Mouse (Mus musculus) forebrain, embryonic 12.5 days (tissue): ENCODE results near the gene Dcdc2c. TPM values are rescaled to one million over a fixed set of nuclear protein-coding genes. Genes with fewer than 3 reads are reported as not detected.

Experiments
- ATAC-seq: fragments of 200-750 bp; cut with Nextera tagmentation; 2 replicates; pipeline ENCODE4 v1.8.0; 2017; ENCODE audit warnings: moderate TSS enrichment; ENCODE audit not compliant: low FRiP score
- H3K27ac ChIP-seq: fragments of 300-500 bp; sonication (generic); 2 replicates; pipeline ENCODE4 v1.5.1; 2016; ENCODE audit warnings: mild to moderate bottlenecking
- H3K27me3 ChIP-seq: fragments of 300-500 bp; sonication (generic); 2 replicates; pipeline ENCODE4 v1.6.1; 2016; ENCODE audit warnings: mild to moderate bottlenecking
- H3K36me3 ChIP-seq: fragments of 300-500 bp; sonication (generic); replicated peaks from 2 replicates; pipeline ENCODE4 v1.6.1; 2016; ENCODE audit warnings: mild to moderate bottlenecking
- H3K4me1 ChIP-seq: fragments of 300-500 bp; sonication (generic); 2 replicates; pipeline ENCODE4 v1.6.1; 2016
- H3K4me2 ChIP-seq: fragments of 300-500 bp; sonication (generic); 2 replicates; pipeline ENCODE4 v1.6.1; 2016; ENCODE audit warnings: mild to moderate bottlenecking, moderate library complexity
- H3K4me3 ChIP-seq: fragments of 300-500 bp; sonication (generic); replicated peaks from 2 replicates; pipeline ENCODE4 v1.5.1; 2016; ENCODE audit warnings: mild to moderate bottlenecking
- H3K9ac ChIP-seq: fragments of 300-500 bp; sonication (generic); 2 replicates; pipeline ENCODE4 v1.6.1; 2016; ENCODE audit warnings: mild to moderate bottlenecking
- H3K9me3 ChIP-seq: fragments of 300-500 bp; sonication (generic); 2 replicates; pipeline ENCODE4 v1.6.1; 2016
- WGBS: fragments of 180-500 bp; shearing (Covaris S2); methylation state at CpG from one replicate; pipeline ENCODE4 v1.1.7; 2016; 5-methylcytosine and 5-hydroxymethylcytosine counted together
- polyA plus RNA-seq: library from polyadenylated mRNA; unstranded; fragments of >200 nt; fragmentation: Nextera tagmentation; extraction: Ambion mirVana; gene quantifications from 2 replicates; pipeline ENCODE4 v1.2.1, GENCODE M21; 2016

Gene Dcdc2c
- 0.13 TPM in 1 of 2 replicates, not detected in the other for polyA plus RNA-seq

GRCm38 (mm10) chr12:28552299-28552698 lies at the start of gene Dcdc2c:
TSS of gene Dcdc2c (minus strand) at chr12:28552399.
- ATAC-seq, result no peak
- H3K27ac ChIP-seq, result no peak within 1 kb of the TSS

GRCm38 (mm10) chr12:28598526-28598991 lies 46.4 kb upstream of the Dcdc2c start:
- Histone ChIP-seq H3K27me3 (no peaks in the 10 kb centered on the region; the same call in 1 of the 2 replicates), H3K27ac (no peak overlapping the region), H3K9me3 (no peaks in the 10 kb centered on the region), H3K36me3 (no peaks in the 10 kb centered on the region), H3K9ac (no peak overlapping the region), H3K4me3 (no peak overlapping the region), H3K4me2 (no peak overlapping the region), H3K4me1 (peaks cover 8% of the 10 kb centered on the region)
- WGBS, result 71% methylated on average over 2 of the region's 2 CpGs
- no peak for ATAC-seq

More at GRCm38 (mm10) chr12:28552299-28552698, at the start of gene Dcdc2c:
- Histone ChIP-seq H3K4me2 (no peak within 1 kb of the TSS), H3K9me3 (no peaks in the 10 kb centered on the region), H3K27me3 (0 out of 2 replicates have a peak, but pooled peaks cover 4% of the 10 kb centered on the region), H3K4me3 (no peak within 1 kb of the TSS), H3K9ac (no peak within 1 kb of the TSS), H3K4me1 (no peaks in the 10 kb centered on the region), H3K36me3 (no peaks in the 10 kb centered on the region)
- 84% methylated on average over 15 of the region's 15 CpGs for WGBS

GRCm38 (mm10) chr12:28598110-28598509 lies 45.9 kb upstream of the Dcdc2c start:
- Histone ChIP-seq H3K36me3 (no peaks in the 10 kb centered on the region), H3K27me3 (no peaks in the 10 kb centered on the region; the same call in 1 of the 2 replicates), H3K4me3 (no peak overlapping the region), H3K4me2 (no peak overlapping the region), H3K4me1 (peaks cover 8% of the 10 kb centered on the region), H3K9ac (no peak overlapping the region), H3K27ac (no peak overlapping the region), H3K9me3 (no peaks in the 10 kb centered on the region)
- WGBS, result 72% methylated on average over 3 of the region's 3 CpGs
- no peak for ATAC-seq

- no peaks in the 10 kb centered on the region for H3K9me3 ChIP-seq
- no peaks in the 10 kb centered on the region; the same call in 1 of the 2 replicates for H3K27me3 ChIP-seq
- H3K9ac ChIP-seq, result no peak overlapping the region
- peaks cover 8% of the 10 kb centered on the region for H3K4me1 ChIP-seq
- no peak overlapping the region for H3K27ac ChIP-seq
- H3K4me3 ChIP-seq, result no peak overlapping the region
- 91% methylated on average over 9 of the region's 9 CpGs for WGBS
- H3K4me2 ChIP-seq, result no peak overlapping the region
- H3K36me3 ChIP-seq, result no peaks in the 10 kb centered on the region
- no peak for ATAC-seq
Measured at GRCm38 (mm10) chr12:28597699-28598098, 45.5 kb upstream of the Dcdc2c start.

- H3K9me3 ChIP-seq, result no peaks in the 10 kb centered on the region
- no peaks in the 10 kb centered on the region; the same call in 1 of the 2 replicates for H3K27me3 ChIP-seq
- H3K9ac ChIP-seq, result no peak overlapping the region
- H3K36me3 ChIP-seq, result no peaks in the 10 kb centered on the region
- ATAC-seq, result no peak
- H3K27ac ChIP-seq, result no peak overlapping the region
- no peak overlapping the region for H3K4me2 ChIP-seq
- H3K4me1 ChIP-seq, result peaks cover 5% of the 10 kb centered on the region; the same call in 1 of the 2 replicates
- H3K4me3 ChIP-seq, result no peak overlapping the region
Measured at GRCm38 (mm10) chr12:28596851-28597250, 44.7 kb upstream of the Dcdc2c start.

- Histone ChIP-seq H3K27me3 (peaks cover 30% of the 10 kb centered on the region), H3K9ac (no peak overlapping the region), H3K4me1 (peaks cover 19% of the 10 kb centered on the region), H3K36me3 (no peaks in the 10 kb centered on the region), H3K4me3 (no peak overlapping the region), H3K4me2 (no peak overlapping the region), H3K9me3 (no peaks in the 10 kb centered on the region), H3K27ac (no peak overlapping the region)
- no peak for ATAC-seq
- WGBS, result 59% methylated on average over 13 of the region's 13 CpGs
Measured at GRCm38 (mm10) chr12:28590428-28590827, 38.2 kb upstream of the Dcdc2c start.

- ATAC-seq, result peak; percentile 88
- peaks cover 19% of the 10 kb centered on the region for H3K4me1 ChIP-seq
- peak overlapping the region; percentile 45 for H3K4me3 ChIP-seq
- WGBS, result 9% methylated on average over 23 of the region's 24 CpGs
- H3K36me3 ChIP-seq, result no peaks in the 10 kb centered on the region
- H3K27ac ChIP-seq, result peak overlapping the region; percentile 42; the same call in 1 of the 2 replicates
- peak overlapping the region; percentile 58 for H3K9ac ChIP-seq
- peak overlapping the region; percentile 75 for H3K4me2 ChIP-seq
- no peaks in the 10 kb centered on the region for H3K9me3 ChIP-seq
- peaks cover 30% of the 10 kb centered on the region for H3K27me3 ChIP-seq
Measured at GRCm38 (mm10) chr12:28589090-28589868, 37.1 kb upstream of the Dcdc2c start.

- ATAC-seq, result no peak
- WGBS, result 79% methylated on average over 6 of the region's 6 CpGs
- H3K9ac ChIP-seq, result no peak overlapping the region
- peaks cover 30% of the 10 kb centered on the region for H3K27me3 ChIP-seq
- peaks cover 19% of the 10 kb centered on the region for H3K4me1 ChIP-seq
- no peaks in the 10 kb centered on the region for H3K36me3 ChIP-seq
- no peak overlapping the region for H3K4me3 ChIP-seq
- H3K9me3 ChIP-seq, result no peaks in the 10 kb centered on the region
- no peak overlapping the region for H3K4me2 ChIP-seq
- H3K27ac ChIP-seq, result no peak overlapping the region
Measured at GRCm38 (mm10) chr12:28587949-28588348, 35.8 kb upstream of the Dcdc2c start.

GRCm38 (mm10) chr12:28584036-28584435 lies 31.8 kb upstream of the Dcdc2c start:
- H3K27ac ChIP-seq, result no peak overlapping the region
- H3K27me3 ChIP-seq, result peaks cover 10% of the 10 kb centered on the region; the same call in 1 of the 2 replicates
- H3K9ac ChIP-seq, result no peak overlapping the region
- no peaks in the 10 kb centered on the region for H3K9me3 ChIP-seq
- H3K4me1 ChIP-seq, result peaks cover 7% of the 10 kb centered on the region; the same call in 1 of the 2 replicates
- no peaks in the 10 kb centered on the region for H3K36me3 ChIP-seq
- ATAC-seq, result no peak
- H3K4me2 ChIP-seq, result no peak overlapping the region
- H3K4me3 ChIP-seq, result no peak overlapping the region
- 65% methylated on average over 3 of the region's 3 CpGs for WGBS

- 87% methylated on average over 8 of the region's 8 CpGs for WGBS
- Histone ChIP-seq H3K27me3 (no peaks in the 10 kb centered on the region), H3K9ac (no peak within 1 kb of the TSS), H3K4me3 (no peak within 1 kb of the TSS), H3K36me3 (no peaks in the 10 kb centered on the region), H3K4me2 (no peak within 1 kb of the TSS), H3K27ac (no peak within 1 kb of the TSS), H3K4me1 (no peaks in the 10 kb centered on the region), H3K9me3 (no peaks in the 10 kb centered on the region)
- no peak for ATAC-seq
Measured at GRCm38 (mm10) chr12:28582423-28582822, 30.2 kb upstream of the Dcdc2c start, which contains the start of gene Allc. TSS of gene Allc (minus strand) at chr12:28582523.

- H3K4me3 ChIP-seq, result no peak overlapping the region
- WGBS, result 34% methylated on average over 4 of the region's 4 CpGs
- H3K9ac ChIP-seq, result no peak overlapping the region
- H3K36me3 ChIP-seq, result no peaks in the 10 kb centered on the region
- H3K4me2 ChIP-seq, result no peak overlapping the region
- no peaks in the 10 kb centered on the region for H3K9me3 ChIP-seq
- no peaks in the 10 kb centered on the region for H3K4me1 ChIP-seq
- no peak for ATAC-seq
- no peaks in the 10 kb centered on the region for H3K27me3 ChIP-seq
- no peak overlapping the region for H3K27ac ChIP-seq
Measured at GRCm38 (mm10) chr12:28579132-28579531, 26.9 kb upstream of the Dcdc2c start.

- no peak overlapping the region for H3K4me2 ChIP-seq
- H3K9ac ChIP-seq, result no peak overlapping the region
- no peak for ATAC-seq
- H3K9me3 ChIP-seq, result no peaks in the 10 kb centered on the region
- no peak overlapping the region for H3K4me3 ChIP-seq
- H3K27me3 ChIP-seq, result no peaks in the 10 kb centered on the region
- H3K27ac ChIP-seq, result no peak overlapping the region
- WGBS, result 91% methylated on average over 3 of the region's 3 CpGs
- H3K36me3 ChIP-seq, result no peaks in the 10 kb centered on the region
- H3K4me1 ChIP-seq, result no peaks in the 10 kb centered on the region
Measured at GRCm38 (mm10) chr12:28578147-28578546, 25.9 kb upstream of the Dcdc2c start.
